Mouse (Mus musculus) heart, embryonic 15.5 days (tissue): Measurements from ENCODE around the gene Arhgap22. TPM values are rescaled to one million over a fixed set of nuclear protein-coding genes. Genes with fewer than 3 reads are reported as not detected.

Source experiments
- ATAC-seq: fragments of 200-750 bp; cut with Nextera tagmentation; replicated peaks from 2 replicates; pipeline ENCODE4 v1.8.0; 2017; ENCODE audit warnings: low read depth, moderate TSS enrichment; ENCODE audit not compliant: insufficient number of reproducible peaks, insufficient read depth, low FRiP score
- H3K27ac ChIP-seq: fragments of 300-500 bp; sonication (generic); 2 replicates; pipeline ENCODE4 v1.5.1; 2015; ENCODE audit warnings: mild to moderate bottlenecking, inconsistent platforms
- H3K27me3 ChIP-seq: fragments of 300-500 bp; sonication (generic); 2 replicates; pipeline ENCODE4 v1.6.1; 2015; ENCODE audit warnings: inconsistent platforms
- H3K36me3 ChIP-seq: fragments of 300-500 bp; sonication (generic); 2 replicates; pipeline ENCODE4 v1.6.1; 2015; ENCODE audit warnings: mild to moderate bottlenecking, inconsistent platforms
- H3K4me1 ChIP-seq: fragments of 300-500 bp; sonication (generic); replicated peaks from 2 replicates; pipeline ENCODE4 v1.6.1; 2015; ENCODE audit warnings: inconsistent platforms
- H3K4me2 ChIP-seq: fragments of 300-500 bp; sonication (generic); 2 replicates; pipeline ENCODE4 v1.6.1; 2015; ENCODE audit warnings: inconsistent platforms, mild to moderate bottlenecking, moderate library complexity
- H3K4me3 ChIP-seq: fragments of 300-500 bp; sonication (generic); 2 replicates; pipeline ENCODE4 v1.5.1; 2015; ENCODE audit warnings: mild to moderate bottlenecking, inconsistent platforms
- H3K9ac ChIP-seq: fragments of 300-500 bp; sonication (generic); 2 replicates; pipeline ENCODE4 v1.6.1; 2015; ENCODE audit warnings: mild to moderate bottlenecking, inconsistent platforms
- H3K9me3 ChIP-seq: fragments of 300-500 bp; sonication (generic); replicated peaks from 2 replicates; pipeline ENCODE4 v1.6.1; 2016; ENCODE audit warnings: inconsistent platforms
- WGBS: fragments of 180-500 bp; shearing (Covaris S2); methylation state at CpG from one replicate; pipeline ENCODE4 v1.1.7; 2015; ENCODE audit warnings: mixed read lengths; 5-methylcytosine and 5-hydroxymethylcytosine counted together
- polyA plus RNA-seq: library from polyadenylated mRNA; unstranded; fragments of >200 nt; fragmentation: Nextera tagmentation; extraction: Ambion mirVana; gene quantifications from 2 replicates; pipeline ENCODE4 v1.2.1, GENCODE M21; 2015

The Arhgap22 gene
- polyA plus RNA-seq, 1 experiment from 2014 or later: 2.4 TPM

- WGBS: 59% methylated on average over 5 of the region's 5 CpGs
- no peaks in the 10 kb centered on the region for H3K9me3 ChIP-seq
- H3K4me1 ChIP-seq: peaks cover 17% of the 10 kb centered on the region
- H3K4me2 ChIP-seq: no peak overlapping the region
- H3K27ac ChIP-seq: no peak overlapping the region
- H3K27me3 ChIP-seq: peaks cover 31% of the 10 kb centered on the region
- no peak overlapping the region for H3K9ac ChIP-seq
- no peak overlapping the region for H3K4me3 ChIP-seq
- ATAC-seq: no peak
- H3K36me3 ChIP-seq: no peaks in the 10 kb centered on the region
Observed at GRCm38 (mm10) chr14:33315111-33315510, 101.3 kb downstream of the Arhgap22 start.

GRCm38 (mm10) chr14:33315771-33316170, 101.9 kb downstream of the Arhgap22 start:
- no peak overlapping the region for H3K4me2 ChIP-seq
- no peak overlapping the region for H3K27ac ChIP-seq
- H3K4me3 ChIP-seq: no peak overlapping the region
- no peaks in the 10 kb centered on the region for H3K9me3 ChIP-seq
- no peak overlapping the region for H3K9ac ChIP-seq
- peaks cover 31% of the 10 kb centered on the region for H3K27me3 ChIP-seq
- 49% methylated on average over 4 of the region's 4 CpGs for WGBS
- H3K36me3 ChIP-seq: no peaks in the 10 kb centered on the region
- ATAC-seq: no peak
- H3K4me1 ChIP-seq: peaks cover 23% of the 10 kb centered on the region

GRCm38 (mm10) chr14:33317946-33318345, 104.1 kb downstream of the Arhgap22 start:
- ATAC-seq: no peak
- H3K9ac ChIP-seq: no peak overlapping the region
- H3K4me1 ChIP-seq: peaks cover 34% of the 10 kb centered on the region
- H3K4me3 ChIP-seq: no peak overlapping the region
- no peak overlapping the region for H3K4me2 ChIP-seq
- 39% methylated on average over 6 of the region's 6 CpGs for WGBS
- peaks cover 31% of the 10 kb centered on the region for H3K27me3 ChIP-seq
- peak overlapping the region; percentile 42; the same call in 1 of the 2 replicates for H3K27ac ChIP-seq
- no peaks in the 10 kb centered on the region for H3K36me3 ChIP-seq
- no peaks in the 10 kb centered on the region for H3K9me3 ChIP-seq

- Histone ChIP-seq H3K27ac (no peak overlapping the region), H3K9me3 (no peaks in the 10 kb centered on the region), H3K36me3 (no peaks in the 10 kb centered on the region), H3K4me1 (peaks cover 29% of the 10 kb centered on the region), H3K4me3 (peak overlapping the region; percentile 68), H3K4me2 (peak overlapping the region; percentile 100), H3K9ac (peak overlapping the region; percentile 66), H3K27me3 (peaks cover 21% of the 10 kb centered on the region)
- ATAC-seq: peak; percentile 74
- under 1% methylated on average over 103 of the region's 106 CpGs for WGBS
Observed at GRCm38 (mm10) chr14:33319541-33320521, 106.0 kb downstream of the Arhgap22 start.

GRCm38 (mm10) chr14:33320856-33321255, 107.0 kb downstream of the Arhgap22 start:
- Histone ChIP-seq H3K27ac (no peak overlapping the region), H3K9ac (no peak overlapping the region), H3K9me3 (no peaks in the 10 kb centered on the region), H3K36me3 (no peaks in the 10 kb centered on the region), H3K4me3 (peak overlapping the region; percentile 68), H3K4me1 (peaks cover 29% of the 10 kb centered on the region), H3K4me2 (peak overlapping the region; percentile 100), H3K27me3 (peaks cover 16% of the 10 kb centered on the region)
- ATAC-seq: no peak
- 11% methylated on average over 7 of the region's 7 CpGs for WGBS

- Histone ChIP-seq H3K4me3 (no peak overlapping the region), H3K4me1 (peaks cover 30% of the 10 kb centered on the region), H3K27ac (no peak overlapping the region), H3K36me3 (no peaks in the 10 kb centered on the region), H3K27me3 (peaks cover 7% of the 10 kb centered on the region; the same call in 1 of the 2 replicates), H3K9ac (no peak overlapping the region), H3K4me2 (no peak overlapping the region), H3K9me3 (no peaks in the 10 kb centered on the region)
- 28% methylated on average over 7 of the region's 7 CpGs for WGBS
- no peak for ATAC-seq
Observed at GRCm38 (mm10) chr14:33322661-33323088, 108.8 kb downstream of the Arhgap22 start.

- Histone ChIP-seq H3K4me3 (no peak overlapping the region), H3K27me3 (no peaks in the 10 kb centered on the region; the same call in 1 of the 2 replicates), H3K4me1 (peaks cover 39% of the 10 kb centered on the region), H3K27ac (no peak overlapping the region), H3K9ac (no peak overlapping the region), H3K4me2 (no peak overlapping the region), H3K36me3 (no peaks in the 10 kb centered on the region), H3K9me3 (no peaks in the 10 kb centered on the region)
- ATAC-seq: no peak
- WGBS: 62% methylated on average over 6 of the region's 6 CpGs
Observed at GRCm38 (mm10) chr14:33324556-33324955, 110.7 kb downstream of the Arhgap22 start.

- 31% methylated on average over 5 of the region's 5 CpGs for WGBS
- Histone ChIP-seq H3K27me3 (no peaks in the 10 kb centered on the region), H3K27ac (no peak overlapping the region), H3K36me3 (no peaks in the 10 kb centered on the region), H3K4me2 (peak overlapping the region; percentile 31; the same call in 1 of the 2 replicates), H3K4me3 (no peak overlapping the region), H3K9me3 (no peaks in the 10 kb centered on the region), H3K9ac (no peak overlapping the region), H3K4me1 (peaks cover 25% of the 10 kb centered on the region)
- ATAC-seq: 0 out of 2 replicates have a peak, but pooled peaks have one; percentile 17
Observed at GRCm38 (mm10) chr14:33328369-33328768, 114.5 kb downstream of the Arhgap22 start.

GRCm38 (mm10) chr14:33329297-33329805, 115.5 kb downstream of the Arhgap22 start:
- Histone ChIP-seq H3K36me3 (no peaks in the 10 kb centered on the region), H3K9ac (no peak overlapping the region), H3K27me3 (no peaks in the 10 kb centered on the region), H3K4me3 (no peak overlapping the region), H3K4me2 (no peak overlapping the region), H3K27ac (no peak overlapping the region), H3K4me1 (peaks cover 25% of the 10 kb centered on the region), H3K9me3 (no peaks in the 10 kb centered on the region)
- 84% methylated on average over 5 of the region's 5 CpGs for WGBS
- ATAC-seq: no peak

- no peak for ATAC-seq
- Histone ChIP-seq H3K4me3 (no peak overlapping the region), H3K9ac (no peak overlapping the region), H3K4me1 (peaks cover 25% of the 10 kb centered on the region), H3K27ac (no peak overlapping the region), H3K4me2 (no peak overlapping the region), H3K27me3 (no peaks in the 10 kb centered on the region), H3K36me3 (no peaks in the 10 kb centered on the region), H3K9me3 (no peaks in the 10 kb centered on the region)
- WGBS: 34% methylated on average over 4 of the region's 4 CpGs
Observed at GRCm38 (mm10) chr14:33330986-33331385, 117.2 kb downstream of the Arhgap22 start.

GRCm38 (mm10) chr14:33331627-33332026, 117.8 kb downstream of the Arhgap22 start:
- Histone ChIP-seq H3K4me2 (no peak overlapping the region), H3K9ac (no peak overlapping the region), H3K4me3 (no peak overlapping the region), H3K4me1 (peaks cover 25% of the 10 kb centered on the region), H3K36me3 (no peaks in the 10 kb centered on the region), H3K27me3 (no peaks in the 10 kb centered on the region), H3K9me3 (no peaks in the 10 kb centered on the region), H3K27ac (no peak overlapping the region)
- no peak for ATAC-seq
- 39% methylated on average over 4 of the region's 4 CpGs for WGBS
